Mouse (Mus musculus): ENCODE data around the gene Gm48551. TPM values are rescaled to one million over a fixed set of nuclear protein-coding genes. Genes with fewer than 3 reads are reported as not detected.

Gene Gm48551
- total RNA-seq, 2 experiments from 2014 or later: 2.4 to 3.2 TPM

- intact Hi-C loops (cut with DNase I): loop anchor here (2.0 kb wide), 1 partner anchor 14 kb away; no protein-coding TSS in a partner anchor
Observed at GRCm38 (mm10) chr10:81412586-81413309, 28.5 kb downstream of the Gm48551 start.

GRCm38 (mm10) chr10:81413310-81414261 is 29.3 kb downstream of the Gm48551 start:
- DNase-seq (ENCODE audit: low spot score in 2 of 2): peak; percentile 81 to 91
- intact Hi-C loops (cut with DNase I): loop anchor here (2.0 kb wide), 1 partner anchor 13 kb away; no protein-coding TSS in a partner anchor

More at GRCm38 (mm10) chr10:81412586-81413309, 28.5 kb downstream of the Gm48551 start:
- DNase-seq (ENCODE audit: low spot score in 2 of 2): no peak

GRCm38 (mm10) chr10:81414682-81415081 is 30.4 kb downstream of the Gm48551 start:
- DNase-seq (ENCODE audit: low spot score in 2 of 2): no peak
- intact Hi-C loops (cut with DNase I): no loop called here

- DNase-seq (ENCODE audit: low spot score in 2 of 2): no peak
- intact Hi-C loops (cut with DNase I): no loop called here
Observed at GRCm38 (mm10) chr10:81415146-81415545, 30.9 kb downstream of the Gm48551 start.

GRCm38 (mm10) chr10:81415549-81416310 is 31.5 kb downstream of the Gm48551 start:
- intact Hi-C loops (cut with DNase I): no loop called here
- DNase-seq (ENCODE audit: low spot score in 2 of 2): no peak

- intact Hi-C loops (cut with DNase I): no loop called here
- DNase-seq (ENCODE audit: low spot score in 2 of 2): peak; percentile 86 to 93
Observed at GRCm38 (mm10) chr10:81416581-81417226, 32.4 kb downstream of the Gm48551 start.

GRCm38 (mm10) chr10:81417227-81418215 is 33.3 kb downstream of the Gm48551 start:
- intact Hi-C loops (cut with DNase I): no loop called here
- no peak for DNase-seq (ENCODE audit: low spot score in 2 of 2)

- DNase-seq (ENCODE audit: low spot score in 2 of 2): no peak
- intact Hi-C loops (cut with DNase I): no loop called here
Observed at GRCm38 (mm10) chr10:81418216-81419070, 34.2 kb downstream of the Gm48551 start.

- intact Hi-C loops (cut with DNase I): no loop called here
- no peak for DNase-seq (ENCODE audit: low spot score in 2 of 2)
Observed at GRCm38 (mm10) chr10:81419111-81419928, 35.1 kb downstream of the Gm48551 start.

GRCm38 (mm10) chr10:81420191-81420767 is 36.0 kb downstream of the Gm48551 start:
- intact Hi-C loops (cut with DNase I): no loop called here
- DNase-seq (ENCODE audit: low spot score in 2 of 2): no peak

- intact Hi-C loops (cut with DNase I): no loop called here
- DNase-seq (ENCODE audit: low spot score in 2 of 2): no peak
Observed at GRCm38 (mm10) chr10:81421041-81421796, 37.0 kb downstream of the Gm48551 start.

- no peak for DNase-seq (ENCODE audit: low spot score in 2 of 2)
- intact Hi-C loops (cut with DNase I): no loop called here
Observed at GRCm38 (mm10) chr10:81421797-81422100, 37.5 kb downstream of the Gm48551 start.

GRCm38 (mm10) chr10:81422191-81422590 is 37.9 kb downstream of the Gm48551 start:
- intact Hi-C loops (cut with DNase I): no loop called here
- no peak for DNase-seq (ENCODE audit: low spot score in 2 of 2)

GRCm38 (mm10) chr10:81422661-81423217 is 38.5 kb downstream of the Gm48551 start:
- no peak for DNase-seq (ENCODE audit: low spot score in 2 of 2)
- intact Hi-C loops (cut with DNase I): no loop called here

Measured in left cerebral cortex, postnatal 14 days (tissue).